In genomic region chr11:98088224-98088623, GRCm38 (mm10) we compare ENCODE assay signal across 9 mouse cellular contexts. TPM values are rescaled to one million over a fixed set of nuclear protein-coding genes. Genes with fewer than 3 reads are reported as not detected.
A peak's percentile ranks its signal among the peaks of the same experiment; 100 is the strongest.
DNase-seq lines count a peak whose midpoint lies in the region; ATAC-seq lines count a peak whose summit lies in the region.
"Had no signal": no experiment of that assay in that cellular context is flagged by ENCODE, and none has a peak within 500 bp of the region (broad histone marks: within the 10 kb centered on the region; RNA-seq: fewer than 3 reads in every experiment).

No protein-coding gene starts in this region.

- intact Hi-C loops in heart, postnatal 36 days (cut with DNase I), result no loop called here

- H3K9ac ChIP-seq in intestine, embryonic 14.5 days (ENCODE audit: low read length), result no peak overlapping the region
- H3K9ac ChIP-seq in intestine, embryonic 16.5 days (ENCODE audit: low read depth, low read length), result no peak overlapping the region
- H3K9ac ChIP-seq in embryonic facial prominence, embryonic 12.5 days, result no peak overlapping the region

- H3K9me3 ChIP-seq in intestine, embryonic 14.5 days (ENCODE audit: control insufficient read depth, low read length), result no peaks in the 10 kb centered on the region
- no peaks in the 10 kb centered on the region for H3K9me3 ChIP-seq in intestine, embryonic 16.5 days (ENCODE audit: control insufficient read depth, low read length)
- H3K9me3 ChIP-seq in embryonic facial prominence, embryonic 12.5 days, result no peaks in the 10 kb centered on the region

- H3K4me1 ChIP-seq in intestine, embryonic 14.5 days (replicated peaks; ENCODE audit: control insufficient read depth, insufficient read depth, low read length), result no peaks in the 10 kb centered on the region
- H3K4me1 ChIP-seq in intestine, embryonic 16.5 days (ENCODE audit: control insufficient read depth, insufficient read depth, low read length), result no peaks in the 10 kb centered on the region
- peaks cover 6% of the 10 kb centered on the region; the same call in 1 of the 2 replicates for H3K4me1 ChIP-seq in embryonic facial prominence, embryonic 12.5 days

- peaks cover 45% of the 10 kb centered on the region for H3K36me3 ChIP-seq in intestine, embryonic 14.5 days (ENCODE audit: control insufficient read depth, insufficient read depth, low read length)
- H3K36me3 ChIP-seq in intestine, embryonic 16.5 days (ENCODE audit: control insufficient read depth, insufficient read depth, low read length), result peaks cover 11% of the 10 kb centered on the region; the same call in 1 of the 2 replicates
- H3K36me3 ChIP-seq in embryonic facial prominence, embryonic 12.5 days, result peaks cover 43% of the 10 kb centered on the region

- no peak for DNase-seq in intestine, embryonic 14.5 days (ENCODE audit: low spot score)
- DNase-seq in MN1 (ENCODE audit: low spot score), result peak; percentile 85
- DNase-seq in heart, postnatal 36 days, result peak; percentile 26 to 44
- peak; percentile 72 for DNase-seq in lung, postnatal 10 days
- no peak for DNase-seq in thymus, postnatal 10 days (ENCODE audit: low spot score in 2 of 2)

- WGBS in intestine, embryonic 14.5 days, result 56% methylated on average over 7 of the region's 7 CpGs
- 51% methylated on average over 7 of the region's 7 CpGs for WGBS in intestine, embryonic 16.5 days
- WGBS in embryonic facial prominence, embryonic 12.5 days, result 36% methylated on average over 7 of the region's 7 CpGs

- no peak overlapping the region for H3K4me3 ChIP-seq in intestine, embryonic 14.5 days (ENCODE audit: low read depth, low read length)
- no peak overlapping the region for H3K4me3 ChIP-seq in intestine, embryonic 16.5 days (ENCODE audit: low read length)
- no peak overlapping the region for H3K4me3 ChIP-seq in embryonic facial prominence, embryonic 12.5 days

- no peaks in the 10 kb centered on the region for H3K27me3 ChIP-seq in intestine, embryonic 14.5 days (replicated peaks; ENCODE audit: control insufficient read depth, insufficient read depth, low read length)
- H3K27me3 ChIP-seq in intestine, embryonic 16.5 days (replicated peaks; ENCODE audit: control insufficient read depth, insufficient read depth, low read length), result no peaks in the 10 kb centered on the region
- H3K27me3 ChIP-seq in embryonic facial prominence, embryonic 12.5 days, result no peaks in the 10 kb centered on the region

- no peak overlapping the region for H3K4me2 ChIP-seq in intestine, embryonic 14.5 days (ENCODE audit: low read length)
- no peak overlapping the region for H3K4me2 ChIP-seq in intestine, embryonic 16.5 days (ENCODE audit: low read depth, low read length)
- H3K4me2 ChIP-seq in embryonic facial prominence, embryonic 12.5 days (replicated peaks), result no peak overlapping the region

- no peak overlapping the region for H3K27ac ChIP-seq in intestine, embryonic 14.5 days (ENCODE audit: low read depth)
- H3K27ac ChIP-seq in intestine, embryonic 16.5 days (ENCODE audit: low read length), result no peak overlapping the region
- peak overlapping the region; percentile 46; the same call in 1 of the 2 replicates for H3K27ac ChIP-seq in embryonic facial prominence, embryonic 12.5 days

- ATAC-seq in intestine, embryonic 14.5 days (replicated peaks; ENCODE audit: low FRiP score, low TSS enrichment, low read depth), result 0 out of 2 replicates have a peak, but pooled peaks have one; percentile 43
- ATAC-seq in intestine, embryonic 16.5 days, result no peak
- ATAC-seq in embryonic facial prominence, embryonic 12.5 days (ENCODE audit: insufficient number of reproducible peaks, insufficient read depth, low FRiP score, low TSS enrichment), result no peak
- ATAC-seq in inflammation-experienced regulatory T-cells, adult 6 months, result no peak

RNA-seq across cellular contexts. Expression of gene Stac2, which starts 35.0 kb away (rescaled TPM):
- polyA plus RNA-seq in intestine, embryonic 14.5 days (2014; fragmentation: Nextera tagmentation; extraction: Ambion mirVana), result 0.35 and 0.43 TPM in 2 replicates
- 0.29 TPM in 2 replicates for polyA plus RNA-seq in intestine, embryonic 16.5 days (2015; fragmentation: Nextera tagmentation; extraction: Ambion mirVana)
- 0.65 and 0.67 TPM in 2 replicates for polyA plus RNA-seq in embryonic facial prominence, embryonic 12.5 days (2016; fragmentation: Nextera tagmentation; extraction: Ambion mirVana)
- under 1 TPM in 1 of 2 experiments, not detected in 1; 0.17 TPM for total RNA-seq in heart, postnatal 36 days (2021)
- under 1 TPM in 1 of 3 experiments, not detected in 2; 0.23 TPM for polyA plus RNA-seq in inflammation-experienced regulatory T-cells, adult 6 months (2017; shearing (Covaris generic))
- total RNA-seq: common myeloid progenitor, adult 5-6 weeks had no signal

Comparison
In these comparisons a context has a peak if more than half of its experiments do, and no peak if none do; other contexts are left out.
1. DNase-seq: peak in MN1 (single experiment), heart, postnatal 36 days (2 of 2) and lung, postnatal 10 days (single experiment); none in intestine, embryonic 14.5 days (single experiment) and thymus, postnatal 10 days (0 of 2).